16 mouse cellular contexts compared by ENCODE assay signal in genomic region chr3:31165803-31166202, GRCm38 (mm10). TPM values are rescaled to one million over a fixed set of nuclear protein-coding genes. Genes with fewer than 3 reads are reported as not detected.
DNase-seq lines count a peak whose midpoint lies in the region; ATAC-seq lines count a peak whose summit lies in the region.
"Had no signal": no experiment of that assay in that cellular context is flagged by ENCODE, and none has a peak within 500 bp of the region (broad histone marks: within the 10 kb centered on the region; RNA-seq: fewer than 3 reads in every experiment).

No protein-coding gene starts in this region.

- ATAC-seq in forebrain, embryonic 11.5 days (replicated peaks; ENCODE audit: low FRiP score): no peak
- ATAC-seq in embryonic facial prominence, embryonic 14.5 days (ENCODE audit: low read depth): no peak
- ATAC-seq in hindbrain, embryonic 11.5 days (ENCODE audit: low FRiP score): 0 out of 2 replicates have a peak, but pooled peaks have one; percentile 51
- 0 out of 2 replicates have a peak, but pooled peaks have one; percentile 36 for ATAC-seq in midbrain, embryonic 11.5 days (ENCODE audit: low FRiP score)
- ATAC-seq: intestine, embryonic 16.5 days had no signal

- 58% methylated on average over 3 of the region's 3 CpGs for WGBS in forebrain, embryonic 10.5 days
- 55% methylated on average over 3 of the region's 3 CpGs for WGBS in forebrain, embryonic 11.5 days
- WGBS in embryonic facial prominence, embryonic 14.5 days: 33% methylated on average over 3 of the region's 3 CpGs
- 58% methylated on average over 3 of the region's 3 CpGs for WGBS in hindbrain, embryonic 11.5 days
- 63% methylated on average over 3 of the region's 3 CpGs for WGBS in midbrain, embryonic 11.5 days

- H3K4me3 ChIP-seq in forebrain, embryonic 10.5 days: no peak overlapping the region
- H3K4me3 ChIP-seq in forebrain, embryonic 11.5 days (ENCODE audit: low read depth, low read length): no peak overlapping the region
- no peak overlapping the region for H3K4me3 ChIP-seq in embryonic facial prominence, embryonic 14.5 days (ENCODE audit: low read depth, low read length)
- H3K4me3 ChIP-seq in hindbrain, embryonic 11.5 days (ENCODE audit: low read depth, low read length): no peak overlapping the region
- H3K4me3 ChIP-seq in midbrain, embryonic 11.5 days (ENCODE audit: low read depth, low read length): no peak overlapping the region
- H3K4me3 ChIP-seq: heart, embryonic 12.5 days; limb, embryonic 13.5 days; megakaryocyte, embryonic 14.5 days had no signal

- no peaks in the 10 kb centered on the region for H3K36me3 ChIP-seq in forebrain, embryonic 10.5 days (replicated peaks)
- no peaks in the 10 kb centered on the region for H3K36me3 ChIP-seq in forebrain, embryonic 11.5 days (ENCODE audit: control insufficient read depth, insufficient read depth, low read length)
- no peaks in the 10 kb centered on the region for H3K36me3 ChIP-seq in embryonic facial prominence, embryonic 14.5 days (ENCODE audit: control insufficient read depth, insufficient read depth, low read length)
- no peaks in the 10 kb centered on the region for H3K36me3 ChIP-seq in hindbrain, embryonic 11.5 days (ENCODE audit: control insufficient read depth, insufficient read depth, low read length)
- no peaks in the 10 kb centered on the region for H3K36me3 ChIP-seq in midbrain, embryonic 11.5 days (ENCODE audit: control insufficient read depth, insufficient read depth, low read length)
- H3K36me3 ChIP-seq: heart, embryonic 12.5 days; limb, embryonic 13.5 days had no signal

- H3K27ac ChIP-seq in forebrain, embryonic 10.5 days: peak overlapping the region; percentile 31
- no peak overlapping the region for H3K27ac ChIP-seq in forebrain, embryonic 11.5 days (ENCODE audit: low read depth, low read length)
- H3K27ac ChIP-seq in embryonic facial prominence, embryonic 14.5 days (replicated peaks; ENCODE audit: low read depth, low read length): peak overlapping the region; percentile 39
- H3K27ac ChIP-seq in hindbrain, embryonic 11.5 days (ENCODE audit: low read depth, low read length): no peak overlapping the region
- no peak overlapping the region for H3K27ac ChIP-seq in midbrain, embryonic 11.5 days (ENCODE audit: low read depth, low read length)
- H3K27ac ChIP-seq: limb, embryonic 13.5 days; liver, embryonic 14.5 days had no signal

- DNase-seq in forebrain, embryonic 10.5 days (ENCODE audit: extremely low spot score, low spot score): no peak
- no peak for DNase-seq in forebrain, embryonic 11.5 days (ENCODE audit: low spot score)
- DNase-seq in embryonic facial prominence, embryonic 14.5 days (ENCODE audit: low spot score): no peak
- no peak for DNase-seq in hindbrain, embryonic 11.5 days (ENCODE audit: low spot score)
- DNase-seq in midbrain, embryonic 11.5 days (ENCODE audit: low spot score, missing footprints): no peak
- no peak for DNase-seq in natural killer cell, adult 2 months (ENCODE audit: low spot score in 2 of 2)
- no peak for DNase-seq in embryo, embryonic 11 days
- no peak for DNase-seq in left cerebral cortex, adult 9 months (ENCODE audit: low spot score in 2 of 2)
- DNase-seq: adrenal gland, adult 8-10 months; gastrocnemius, postnatal 25 days; spleen, adult 18-20 months had no signal

- no peaks in the 10 kb centered on the region for H3K27me3 ChIP-seq in forebrain, embryonic 10.5 days (ENCODE audit: poor library complexity, severe bottlenecking)
- H3K27me3 ChIP-seq in forebrain, embryonic 11.5 days (ENCODE audit: control insufficient read depth, insufficient read depth, low read length): no peaks in the 10 kb centered on the region
- no peaks in the 10 kb centered on the region for H3K27me3 ChIP-seq in embryonic facial prominence, embryonic 14.5 days (replicated peaks; ENCODE audit: control insufficient read depth, insufficient read depth, low read length)
- H3K27me3 ChIP-seq in hindbrain, embryonic 11.5 days (ENCODE audit: control insufficient read depth, insufficient read depth, low read length): no peaks in the 10 kb centered on the region
- H3K27me3 ChIP-seq in midbrain, embryonic 11.5 days (ENCODE audit: control insufficient read depth, insufficient read depth, low read length): no peaks in the 10 kb centered on the region
- H3K27me3 ChIP-seq: heart, embryonic 12.5 days; limb, embryonic 13.5 days had no signal

- no peaks in the 10 kb centered on the region for H3K9me3 ChIP-seq in forebrain, embryonic 10.5 days
- H3K9me3 ChIP-seq in forebrain, embryonic 11.5 days (ENCODE audit: control insufficient read depth, low read length): no peaks in the 10 kb centered on the region
- no peaks in the 10 kb centered on the region for H3K9me3 ChIP-seq in embryonic facial prominence, embryonic 14.5 days (ENCODE audit: control insufficient read depth, low read length)
- H3K9me3 ChIP-seq in hindbrain, embryonic 11.5 days (ENCODE audit: control insufficient read depth, low read length): no peaks in the 10 kb centered on the region
- no peaks in the 10 kb centered on the region for H3K9me3 ChIP-seq in midbrain, embryonic 11.5 days (ENCODE audit: control insufficient read depth, low read length)
- H3K9me3 ChIP-seq: heart, embryonic 12.5 days; limb, embryonic 13.5 days had no signal

- no peak overlapping the region for H3K4me2 ChIP-seq in forebrain, embryonic 11.5 days (ENCODE audit: low read depth, low read length, severe bottlenecking)
- no peak overlapping the region for H3K4me2 ChIP-seq in embryonic facial prominence, embryonic 14.5 days (ENCODE audit: low read depth, low read length)
- no peak overlapping the region for H3K4me2 ChIP-seq in hindbrain, embryonic 11.5 days (replicated peaks; ENCODE audit: low read depth, low read length)
- no peak overlapping the region for H3K4me2 ChIP-seq in midbrain, embryonic 11.5 days
- H3K4me2 ChIP-seq: heart, embryonic 12.5 days; limb, embryonic 13.5 days had no signal

- peaks cover 29% of the 10 kb centered on the region for H3K4me1 ChIP-seq in forebrain, embryonic 10.5 days
- H3K4me1 ChIP-seq in forebrain, embryonic 11.5 days (replicated peaks; ENCODE audit: control insufficient read depth, insufficient read depth, low read length): peaks cover 7% of the 10 kb centered on the region; the same call in 1 of the 2 replicates
- peaks cover 22% of the 10 kb centered on the region for H3K4me1 ChIP-seq in embryonic facial prominence, embryonic 14.5 days (ENCODE audit: control insufficient read depth, insufficient read depth, low read length)
- H3K4me1 ChIP-seq in hindbrain, embryonic 11.5 days (replicated peaks; ENCODE audit: control insufficient read depth, insufficient read depth, low read length): peaks cover 2% of the 10 kb centered on the region; the same call in 1 of the 2 replicates
- peaks cover 6% of the 10 kb centered on the region; the same call in 1 of the 2 replicates for H3K4me1 ChIP-seq in midbrain, embryonic 11.5 days (ENCODE audit: control insufficient read depth, insufficient read depth, low read length)
- H3K4me1 ChIP-seq: heart, embryonic 12.5 days; limb, embryonic 13.5 days; megakaryocyte, embryonic 14.5 days had no signal

- no peak overlapping the region for H3K9ac ChIP-seq in forebrain, embryonic 11.5 days (ENCODE audit: low read length)
- H3K9ac ChIP-seq in embryonic facial prominence, embryonic 14.5 days (ENCODE audit: low read depth, low read length): no peak overlapping the region
- H3K9ac ChIP-seq in hindbrain, embryonic 11.5 days (ENCODE audit: low read depth, low read length): no peak overlapping the region
- H3K9ac ChIP-seq in midbrain, embryonic 11.5 days (ENCODE audit: low read length): no peak overlapping the region
- H3K9ac ChIP-seq: heart, embryonic 12.5 days; limb, embryonic 13.5 days; liver, embryonic 14.5 days had no signal

RNA-seq across cellular contexts. Expression of gene Cldn11, which starts 16.1 kb away (rescaled TPM):
- polyA plus RNA-seq in forebrain, embryonic 10.5 days (2016; fragmentation: Nextera tagmentation; extraction: Ambion mirVana): 9.0 TPM in 2 replicates
- 15.5 and 17.0 TPM in 2 replicates for polyA plus RNA-seq in forebrain, embryonic 11.5 days (2014; fragmentation: Nextera tagmentation; extraction: Ambion mirVana)
- polyA plus RNA-seq in embryonic facial prominence, embryonic 14.5 days (2014; fragmentation: Nextera tagmentation; extraction: Ambion mirVana): 59.9 and 65.7 TPM in 2 replicates
- 7.7 and 8.8 TPM in 2 replicates for polyA plus RNA-seq in hindbrain, embryonic 11.5 days (2014; fragmentation: Nextera tagmentation; extraction: Ambion mirVana)
- 8.7 and 9.6 TPM in 2 replicates for polyA plus RNA-seq in midbrain, embryonic 11.5 days (2014; fragmentation: Nextera tagmentation; extraction: Ambion mirVana)

Comparison
In these comparisons a context has a peak if more than half of its experiments do, and no peak if none do; other contexts are left out.
1. H3K27ac ChIP-seq: peak in forebrain, embryonic 10.5 days (single experiment) and embryonic facial prominence, embryonic 14.5 days (single experiment); none in forebrain, embryonic 11.5 days (single experiment), hindbrain, embryonic 11.5 days (single experiment) and midbrain, embryonic 11.5 days (single experiment).
2. ATAC-seq: peak in hindbrain, embryonic 11.5 days (single experiment) and midbrain, embryonic 11.5 days (single experiment); none in forebrain, embryonic 11.5 days (single experiment) and embryonic facial prominence, embryonic 14.5 days (single experiment).